Mouse (Mus musculus): Measurements from ENCODE around the gene Esp8.

- no peak for TF ChIP-seq CTCF (IDR thresholded peaks at IDR 0.05; ENCODE audit: extremely low read depth, insufficient read depth, insufficient read length, insufficient replicate concordance)
- no peak for TF ChIP-seq POLR2A (IDR thresholded peaks at IDR 0.05; ENCODE audit: low read depth, low read length)
Observed at GRCm38 (mm10) chr17:40561207-40561606, 41.4 kb downstream of the Esp8 start, which contains the start of gene Esp6.

Measured in spleen, adult 2 months (tissue).